Mouse (Mus musculus): ENCODE results near the gene Gpr4.

- TF ChIP-seq GATA1 (IDR thresholded peaks at IDR 0.05; ENCODE audit: borderline replicate concordance, low read length) (no peak), FLI1 (IDR thresholded peaks at IDR 0.05; ENCODE audit: low read length) (no peak)
Measured at GRCm38 (mm10) chr7:19165656-19166423, 46.5 kb upstream of the Gpr4 start, which contains the start of gene Gipr.

Data from megakaryocyte, embryonic 14.5 days (primary cell).